Mouse (Mus musculus): ENCODE data around the gene Hecw2. TPM values are rescaled to one million over a fixed set of nuclear protein-coding genes. Genes with fewer than 3 reads are reported as not detected.

Hecw2 gene
- polyA plus RNA-seq, 1 experiment from 2014 or later: 5.5 TPM

DNA sequence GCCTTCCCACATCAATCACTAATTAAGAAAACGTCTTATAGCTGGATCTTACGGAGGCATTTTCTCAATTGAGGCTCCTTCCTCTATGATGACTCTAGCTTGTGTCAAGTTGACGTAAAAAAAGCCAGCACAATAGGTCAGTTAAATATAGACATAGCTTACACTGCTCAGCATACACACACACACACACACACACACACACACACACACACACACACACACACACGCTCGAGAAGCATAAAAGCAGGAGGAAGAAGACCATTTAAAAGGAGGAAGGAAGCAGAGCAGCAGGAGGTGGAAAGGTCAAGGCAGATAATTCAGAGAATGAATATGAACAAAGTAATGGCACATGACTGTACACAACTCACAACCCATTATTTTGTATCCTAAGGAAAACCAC is 220.0 kb downstream of the Hecw2 start:
- H3K4me3 ChIP-seq: no peak overlapping the region
- no peaks in the 10 kb centered on the region for H3K27me3 ChIP-seq
- 55% methylated on average over 5 of the region's 5 CpGs for WGBS
- no peaks in the 10 kb centered on the region for H3K9me3 ChIP-seq
- ATAC-seq (ENCODE audit: borderline replicate concordance, extremely low read depth, low FRiP score, low TSS enrichment): no peak
- no peaks in the 10 kb centered on the region for H3K4me1 ChIP-seq
- no peaks in the 10 kb centered on the region for H3K36me3 ChIP-seq
- no peak overlapping the region for H3K9ac ChIP-seq
- no peak overlapping the region for H3K27ac ChIP-seq
- H3K4me2 ChIP-seq: no peak overlapping the region; the same call in 1 of the 2 replicates

GRCm38 (mm10) chr1:53970326-53970977 is 224.5 kb downstream of the Hecw2 start:
- Histone ChIP-seq H3K27ac (no peak overlapping the region), H3K4me3 (no peak overlapping the region), H3K9me3 (no peaks in the 10 kb centered on the region), H3K27me3 (no peaks in the 10 kb centered on the region), H3K4me1 (no peaks in the 10 kb centered on the region), H3K36me3 (no peaks in the 10 kb centered on the region), H3K9ac (no peak overlapping the region), H3K4me2 (no peak overlapping the region)
- 52% methylated on average over 5 of the region's 5 CpGs for WGBS
- ATAC-seq (ENCODE audit: borderline replicate concordance, extremely low read depth, low FRiP score, low TSS enrichment): no peak

DNA sequence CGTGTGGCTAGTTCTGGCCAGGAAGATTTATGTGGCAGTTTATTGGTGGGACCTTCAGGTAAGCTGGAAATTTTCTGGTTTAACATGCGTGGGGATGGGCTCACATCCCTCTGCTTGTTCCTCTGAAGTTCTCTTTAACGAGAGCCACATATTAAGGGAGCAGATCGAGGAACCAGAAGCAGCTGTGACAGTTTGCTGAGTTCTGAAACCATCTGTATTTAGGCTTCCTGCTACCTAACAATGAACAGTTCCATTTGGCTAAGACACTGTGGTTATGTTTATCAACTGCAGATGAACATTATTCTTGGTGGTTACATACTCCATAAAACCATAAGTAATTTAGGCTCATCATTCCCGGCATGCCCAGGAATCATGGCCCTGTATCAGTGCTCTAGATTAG is 242.6 kb downstream of the Hecw2 start:
- no peak overlapping the region for H3K27ac ChIP-seq
- H3K4me1 ChIP-seq: no peaks in the 10 kb centered on the region
- no peak overlapping the region for H3K4me2 ChIP-seq
- H3K9ac ChIP-seq: no peak overlapping the region
- no peak overlapping the region for H3K4me3 ChIP-seq
- WGBS: 58% methylated on average over 5 of the region's 5 CpGs
- H3K9me3 ChIP-seq: no peaks in the 10 kb centered on the region
- no peak for ATAC-seq (ENCODE audit: borderline replicate concordance, extremely low read depth, low FRiP score, low TSS enrichment)
- no peaks in the 10 kb centered on the region for H3K27me3 ChIP-seq
- H3K36me3 ChIP-seq: no peaks in the 10 kb centered on the region

DNA sequence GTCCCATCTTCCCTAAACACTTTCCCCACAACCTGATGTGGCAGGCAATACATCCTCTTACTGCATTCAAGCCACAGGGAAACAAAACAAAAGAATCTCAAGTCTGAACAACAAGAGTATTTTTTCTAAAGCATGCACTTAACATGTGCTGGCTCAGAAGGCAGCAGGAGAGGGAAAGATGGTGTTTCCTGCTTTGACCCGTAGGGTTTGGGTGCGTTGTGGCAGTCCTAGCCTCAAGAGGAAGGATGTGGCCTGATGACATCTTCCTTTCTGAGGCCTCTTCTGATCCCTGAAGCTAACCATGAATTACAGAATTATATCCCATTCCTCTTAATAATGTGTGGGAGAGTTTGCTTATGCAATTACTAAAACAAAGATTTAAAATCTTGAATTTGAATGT is 249.2 kb downstream of the Hecw2 start:
- H3K4me3 ChIP-seq: no peak overlapping the region
- H3K4me1 ChIP-seq: 0 out of 2 replicates have a peak, but pooled peaks cover 4% of the 10 kb centered on the region
- no peak for ATAC-seq (ENCODE audit: borderline replicate concordance, extremely low read depth, low FRiP score, low TSS enrichment)
- no peaks in the 10 kb centered on the region for H3K9me3 ChIP-seq
- no peaks in the 10 kb centered on the region for H3K27me3 ChIP-seq
- H3K36me3 ChIP-seq: no peaks in the 10 kb centered on the region
- no peak overlapping the region for H3K27ac ChIP-seq
- H3K9ac ChIP-seq: no peak overlapping the region
- 53% methylated on average over 2 of the region's 2 CpGs for WGBS
- H3K4me2 ChIP-seq: no peak overlapping the region

GRCm38 (mm10) chr1:53942468-53942867 is 252.5 kb downstream of the Hecw2 start:
- no peak overlapping the region for H3K27ac ChIP-seq
- no peaks in the 10 kb centered on the region for H3K9me3 ChIP-seq
- H3K4me1 ChIP-seq: peaks cover 10% of the 10 kb centered on the region; the same call in 1 of the 2 replicates
- no peaks in the 10 kb centered on the region for H3K36me3 ChIP-seq
- 81% methylated on average over 8 of the region's 8 CpGs for WGBS
- no peak overlapping the region for H3K4me2 ChIP-seq
- ATAC-seq (ENCODE audit: borderline replicate concordance, extremely low read depth, low FRiP score, low TSS enrichment): no peak
- no peaks in the 10 kb centered on the region for H3K27me3 ChIP-seq
- no peak overlapping the region for H3K4me3 ChIP-seq
- no peak overlapping the region for H3K9ac ChIP-seq

DNA sequence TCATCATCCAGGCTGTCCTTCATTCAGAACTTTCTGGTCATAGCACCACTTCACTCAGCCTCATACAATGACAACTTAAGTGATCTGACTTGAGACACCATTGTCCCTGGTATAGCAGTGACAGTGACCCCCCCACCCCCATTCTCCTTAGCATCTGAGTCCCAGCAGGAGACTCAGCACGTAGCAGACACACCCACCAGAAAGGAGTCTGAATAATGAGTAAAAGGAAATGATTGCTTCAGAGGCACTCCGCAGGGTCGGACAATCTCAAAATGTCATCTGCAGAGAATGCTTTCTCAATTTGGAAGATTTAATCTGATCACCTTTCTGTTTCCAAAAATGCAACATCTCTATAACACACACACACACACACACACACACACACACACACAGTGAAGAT is 253.4 kb downstream of the Hecw2 start:
- ATAC-seq (ENCODE audit: borderline replicate concordance, extremely low read depth, low FRiP score, low TSS enrichment): no peak
- no peak overlapping the region for H3K27ac ChIP-seq

DNA sequence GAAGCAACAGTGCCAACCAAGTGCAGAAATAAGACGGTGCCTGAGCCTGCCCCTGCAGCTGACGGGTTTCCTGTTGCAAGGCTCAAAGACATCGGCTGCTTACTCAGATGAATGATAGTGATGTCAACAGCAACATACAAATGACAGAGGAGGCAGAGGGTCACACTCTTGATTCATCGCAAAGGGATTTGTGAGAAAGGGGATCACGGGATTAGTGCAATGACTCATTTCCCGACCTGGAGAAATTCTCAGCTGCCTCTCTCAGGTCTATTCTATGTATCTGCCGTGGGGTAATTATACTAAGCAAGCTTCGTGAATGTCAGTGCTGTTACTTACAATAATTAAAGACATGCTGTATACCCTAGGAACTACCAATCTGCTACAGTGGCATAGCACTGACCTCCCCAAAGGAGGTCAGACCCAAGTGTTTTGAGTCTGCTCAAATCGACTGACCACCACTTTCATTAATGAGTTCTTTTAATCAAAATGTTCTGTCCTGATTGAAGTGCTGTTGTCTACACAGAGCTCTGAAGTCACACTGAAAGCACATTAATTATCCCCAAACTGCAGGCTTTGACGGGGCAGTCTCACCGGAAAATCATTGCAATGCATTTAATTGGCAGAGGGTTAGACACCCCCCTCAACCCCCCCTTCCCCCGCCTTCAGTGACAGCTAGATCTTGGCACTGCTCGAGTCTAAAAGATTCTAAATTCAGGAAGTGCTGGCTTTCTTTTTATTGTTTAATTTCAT is 254.5 kb downstream of the Hecw2 start:
- Histone ChIP-seq H3K9ac (no peak overlapping the region), H3K27ac (peak overlapping the region; percentile 35; the same call in 1 of the 2 replicates), H3K4me1 (peaks cover 6% of the 10 kb centered on the region; the same call in 1 of the 2 replicates), H3K4me3 (no peak overlapping the region), H3K9me3 (no peaks in the 10 kb centered on the region), H3K4me2 (peak overlapping the region; percentile 3; the same call in 1 of the 2 replicates), H3K27me3 (no peaks in the 10 kb centered on the region), H3K36me3 (no peaks in the 10 kb centered on the region)
- ATAC-seq (ENCODE audit: borderline replicate concordance, extremely low read depth, low FRiP score, low TSS enrichment): 0 out of 2 replicates have a peak, but pooled peaks have one; percentile 31
- WGBS: 25% methylated on average over 13 of the region's 13 CpGs

More for the DNA sequence above, 253.4 kb downstream of the Hecw2 start:
- Histone ChIP-seq H3K36me3 (no peaks in the 10 kb centered on the region), H3K4me2 (no peak overlapping the region), H3K4me3 (no peak overlapping the region), H3K27me3 (no peaks in the 10 kb centered on the region), H3K4me1 (peaks cover 10% of the 10 kb centered on the region; the same call in 1 of the 2 replicates), H3K9ac (no peak overlapping the region), H3K9me3 (no peaks in the 10 kb centered on the region)
- 60% methylated on average over 3 of the region's 3 CpGs for WGBS

GRCm38 (mm10) chr1:53939291-53939690 is 255.7 kb downstream of the Hecw2 start:
- WGBS: 67% methylated on average over 4 of the region's 4 CpGs
- H3K4me2 ChIP-seq: no peak overlapping the region
- no peaks in the 10 kb centered on the region for H3K9me3 ChIP-seq
- peaks cover 6% of the 10 kb centered on the region; the same call in 1 of the 2 replicates for H3K4me1 ChIP-seq
- no peak overlapping the region for H3K4me3 ChIP-seq
- no peaks in the 10 kb centered on the region for H3K27me3 ChIP-seq
- no peak for ATAC-seq (ENCODE audit: borderline replicate concordance, extremely low read depth, low FRiP score, low TSS enrichment)
- no peak overlapping the region for H3K27ac ChIP-seq
- H3K36me3 ChIP-seq: no peaks in the 10 kb centered on the region
- no peak overlapping the region for H3K9ac ChIP-seq

DNA sequence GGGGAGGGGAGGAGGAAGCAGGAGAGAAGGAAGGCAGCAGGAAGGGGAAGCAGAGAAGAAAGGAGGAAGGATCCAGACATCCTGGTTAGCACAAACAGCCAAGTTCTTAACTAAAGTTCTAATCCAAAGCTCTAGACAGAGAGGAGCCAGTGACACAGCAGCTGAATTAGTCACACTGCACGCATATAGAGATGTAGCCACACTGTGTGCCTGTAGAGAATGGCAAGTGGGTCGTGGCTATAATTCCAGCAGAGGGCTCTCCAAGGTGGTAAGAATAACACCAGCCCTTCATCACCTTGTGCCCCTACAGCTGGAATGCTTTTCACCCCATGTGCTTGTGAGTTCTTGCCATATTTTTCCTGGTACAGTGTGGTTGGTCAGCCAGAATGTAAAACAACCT is 261.7 kb downstream of the Hecw2 start:
- Histone ChIP-seq H3K9ac (no peak overlapping the region), H3K36me3 (no peaks in the 10 kb centered on the region), H3K4me2 (no peak overlapping the region), H3K27me3 (no peaks in the 10 kb centered on the region), H3K4me1 (peaks cover 4% of the 10 kb centered on the region; the same call in 1 of the 2 replicates), H3K27ac (no peak overlapping the region), H3K4me3 (no peak overlapping the region), H3K9me3 (no peaks in the 10 kb centered on the region)
- ATAC-seq (ENCODE audit: borderline replicate concordance, extremely low read depth, low FRiP score, low TSS enrichment): no peak
- 49% methylated on average over 2 of the region's 2 CpGs for WGBS

- no peaks in the 10 kb centered on the region for H3K9me3 ChIP-seq
These were observed 263.7 kb downstream of the Hecw2 start for GRCm38 (mm10) chr1:53931314-53931713.

GRCm38 (mm10) chr1:53927605-53928004 is 267.4 kb downstream of the Hecw2 start:
- H3K4me2 ChIP-seq: no peak overlapping the region
- no peaks in the 10 kb centered on the region for H3K27me3 ChIP-seq
- no peak overlapping the region for H3K27ac ChIP-seq
- 27% methylated on average over 4 of the region's 4 CpGs for WGBS
- no peak overlapping the region for H3K9ac ChIP-seq
- no peak overlapping the region for H3K4me3 ChIP-seq
- no peak for ATAC-seq (ENCODE audit: borderline replicate concordance, extremely low read depth, low FRiP score, low TSS enrichment)
- no peaks in the 10 kb centered on the region for H3K36me3 ChIP-seq
- 0 out of 2 replicates have a peak, but pooled peaks cover 4% of the 10 kb centered on the region for H3K4me1 ChIP-seq
- H3K9me3 ChIP-seq: no peaks in the 10 kb centered on the region

More at GRCm38 (mm10) chr1:53931314-53931713, 263.7 kb downstream of the Hecw2 start:
- 22% methylated on average over 3 of the region's 3 CpGs for WGBS
- no peaks in the 10 kb centered on the region for H3K36me3 ChIP-seq
- no peaks in the 10 kb centered on the region for H3K27me3 ChIP-seq
- no peak for ATAC-seq (ENCODE audit: borderline replicate concordance, extremely low read depth, low FRiP score, low TSS enrichment)
- H3K4me2 ChIP-seq: no peak overlapping the region
- H3K4me3 ChIP-seq: no peak overlapping the region
- H3K4me1 ChIP-seq: peaks cover 4% of the 10 kb centered on the region; the same call in 1 of the 2 replicates
- H3K27ac ChIP-seq: no peak overlapping the region
- no peak overlapping the region for H3K9ac ChIP-seq

Measured in lung, embryonic 15.5 days (tissue).